Mouse (Mus musculus): ENCODE results near the gene Nr1i2. TPM values are rescaled to one million over a fixed set of nuclear protein-coding genes. Genes with fewer than 3 reads are reported as not detected.
"Not testable (repeated sequence)": the region's sequence is repeated elsewhere in the genome, so short reads cannot be mapped to it uniquely, and the experiment has no call there.

The Nr1i2 gene
- not detected for total RNA-seq (2021)
- long read RNA-seq, experiment 1, result 0 reads
- long read RNA-seq, experiment 2, result 0 reads

GRCm38 (mm10) chr16:38294685-38295348, at the start of gene Nr1i2:
Gene Nr1i2, minus strand, starts transcription at chr16:38294824.
- no peak within 1 kb of the TSS for H3K27ac ChIP-seq
- H3K4me3 ChIP-seq, result no peak within 1 kb of the TSS
- TF ChIP-seq CTCF (conservative IDR thresholded peaks at IDR 0.05), result no peak
- no peak for DNase-seq (ENCODE audit: low spot score in 2 of 2)

- DNase-seq (ENCODE audit: low spot score in 2 of 2), result peak; percentile 67 to 70
- Histone ChIP-seq H3K27ac (peak within 1 kb of the TSS; percentile 55), H3K4me3 (peak within 1 kb of the TSS; percentile 59)
- no peak for TF ChIP-seq CTCF (conservative IDR thresholded peaks at IDR 0.05)
These were observed 47.0 kb upstream of the Nr1i2 start, which contains the start of gene Maats1 for GRCm38 (mm10) chr16:38341396-38342324. Gene Maats1, minus strand, starts transcription at chr16:38342143.

GRCm38 (mm10) chr16:38338077-38338476, 43.5 kb upstream of the Nr1i2 start:
- not testable (repeated sequence) for H3K27ac ChIP-seq; DNase-seq (ENCODE audit: low spot score in 2 of 2); H3K4me3 ChIP-seq
- peak; percentile 56 for TF ChIP-seq CTCF (conservative IDR thresholded peaks at IDR 0.05)

GRCm38 (mm10) chr16:38334431-38334830, 39.8 kb upstream of the Nr1i2 start:
- DNase-seq (ENCODE audit: low spot score in 2 of 2), result no peak
- no peak overlapping the region for H3K27ac ChIP-seq
- H3K4me3 ChIP-seq, result no peak overlapping the region
- TF ChIP-seq CTCF (conservative IDR thresholded peaks at IDR 0.05), result no peak

- TF ChIP-seq CTCF (conservative IDR thresholded peaks at IDR 0.05), result peak; percentile 22; the same call in 1 of the 2 replicates
- DNase-seq (ENCODE audit: low spot score in 2 of 2), result no peak
- H3K4me3 ChIP-seq, result no peak overlapping the region
- no peak overlapping the region for H3K27ac ChIP-seq
These were observed 34.7 kb upstream of the Nr1i2 start for GRCm38 (mm10) chr16:38329340-38329739.

- H3K4me3 ChIP-seq, result no peak overlapping the region
- no peak for TF ChIP-seq CTCF (conservative IDR thresholded peaks at IDR 0.05)
- no peak overlapping the region for H3K27ac ChIP-seq
- no peak for DNase-seq (ENCODE audit: low spot score in 2 of 2)
These were observed 32.3 kb upstream of the Nr1i2 start for GRCm38 (mm10) chr16:38326778-38327397.

- Histone ChIP-seq H3K4me3 (no peak overlapping the region), H3K27ac (no peak overlapping the region)
- TF ChIP-seq CTCF (conservative IDR thresholded peaks at IDR 0.05), result no peak
- DNase-seq (ENCODE audit: low spot score in 2 of 2), result no peak
These were observed 29.7 kb upstream of the Nr1i2 start for GRCm38 (mm10) chr16:38324311-38324710.

GRCm38 (mm10) chr16:38321452-38321935, 26.9 kb upstream of the Nr1i2 start:
- H3K27ac ChIP-seq, result no peak overlapping the region
- no peak overlapping the region for H3K4me3 ChIP-seq
- DNase-seq (ENCODE audit: low spot score in 2 of 2), result peak; percentile 63 to 68
- peak; percentile 77 for TF ChIP-seq CTCF (conservative IDR thresholded peaks at IDR 0.05)

- Histone ChIP-seq H3K27ac (no peak overlapping the region), H3K4me3 (no peak overlapping the region)
- DNase-seq (ENCODE audit: low spot score in 2 of 2), result no peak
- no peak for TF ChIP-seq CTCF (conservative IDR thresholded peaks at IDR 0.05)
These were observed 24.5 kb upstream of the Nr1i2 start for GRCm38 (mm10) chr16:38319087-38319486.

- no peak for DNase-seq (ENCODE audit: low spot score in 2 of 2)
- no peak for TF ChIP-seq CTCF (conservative IDR thresholded peaks at IDR 0.05)
- Histone ChIP-seq H3K4me3 (no peak overlapping the region), H3K27ac (no peak overlapping the region)
These were observed 23.9 kb upstream of the Nr1i2 start for GRCm38 (mm10) chr16:38318492-38318891.

- no peak for DNase-seq (ENCODE audit: low spot score in 2 of 2)
- no peak for TF ChIP-seq CTCF (conservative IDR thresholded peaks at IDR 0.05)
- no peak overlapping the region for H3K27ac ChIP-seq
These were observed 13.6 kb upstream of the Nr1i2 start for GRCm38 (mm10) chr16:38308195-38308594.

GRCm38 (mm10) chr16:38307651-38308050, 13.0 kb upstream of the Nr1i2 start:
- Histone ChIP-seq H3K4me3 (no peak overlapping the region), H3K27ac (no peak overlapping the region)
- no peak for TF ChIP-seq CTCF (conservative IDR thresholded peaks at IDR 0.05)

More at GRCm38 (mm10) chr16:38308195-38308594, 13.6 kb upstream of the Nr1i2 start:
- H3K4me3 ChIP-seq, result no peak overlapping the region

GRCm38 (mm10) chr16:38307221-38307605, 12.6 kb upstream of the Nr1i2 start:
- Histone ChIP-seq H3K27ac (no peak overlapping the region), H3K4me3 (no peak overlapping the region)
- DNase-seq (ENCODE audit: low spot score in 2 of 2), result no peak
- no peak for TF ChIP-seq CTCF (conservative IDR thresholded peaks at IDR 0.05)

More at GRCm38 (mm10) chr16:38307651-38308050, 13.0 kb upstream of the Nr1i2 start:
- DNase-seq (ENCODE audit: low spot score in 2 of 2), result no peak
